Mouse (Mus musculus): ENCODE data around the gene Hcn2. TPM values are rescaled to one million over a fixed set of nuclear protein-coding genes. Genes with fewer than 3 reads are reported as not detected.

The Hcn2 gene
- total and polyA plus RNA-seq, 3 experiments = 0.11 to 0.27 TPM; not detected in 1

- peaks cover 61% of the 10 kb centered on the region for H3K36me3 ChIP-seq (replicated peaks)
- peaks cover 70% of the 10 kb centered on the region for H3K4me1 ChIP-seq (ENCODE audit: insufficient read depth, low read depth, low read length)
- H3K4me3 ChIP-seq (ENCODE audit: low read depth, low read length) = peak overlapping the region; percentile 84
- DNase-seq (ENCODE audit: low spot score) = peak; percentile 88
- no peaks in the 10 kb centered on the region for H3K9me3 ChIP-seq (replicated peaks)
- peak; percentile 87 for ATAC-seq (ENCODE audit: extremely low read depth, insufficient number of reproducible peaks, low FRiP score, poor library complexity, severe bottlenecking)
- H3K27me3 ChIP-seq (ENCODE audit: insufficient read depth, low read length) = no peaks in the 10 kb centered on the region
- no peak for TF ChIP-seq GATA1 (IDR thresholded peaks at IDR 0.05; ENCODE audit: borderline replicate concordance, low read length)
- TF ChIP-seq TAL1 (conservative IDR thresholded peaks at IDR 0.05; ENCODE audit: low read depth, low read length) = peak; percentile 98
These were observed 10.5 kb upstream of the Hcn2 start for GRCm38 (mm10) chr10:79705951-79706350.

DNA sequence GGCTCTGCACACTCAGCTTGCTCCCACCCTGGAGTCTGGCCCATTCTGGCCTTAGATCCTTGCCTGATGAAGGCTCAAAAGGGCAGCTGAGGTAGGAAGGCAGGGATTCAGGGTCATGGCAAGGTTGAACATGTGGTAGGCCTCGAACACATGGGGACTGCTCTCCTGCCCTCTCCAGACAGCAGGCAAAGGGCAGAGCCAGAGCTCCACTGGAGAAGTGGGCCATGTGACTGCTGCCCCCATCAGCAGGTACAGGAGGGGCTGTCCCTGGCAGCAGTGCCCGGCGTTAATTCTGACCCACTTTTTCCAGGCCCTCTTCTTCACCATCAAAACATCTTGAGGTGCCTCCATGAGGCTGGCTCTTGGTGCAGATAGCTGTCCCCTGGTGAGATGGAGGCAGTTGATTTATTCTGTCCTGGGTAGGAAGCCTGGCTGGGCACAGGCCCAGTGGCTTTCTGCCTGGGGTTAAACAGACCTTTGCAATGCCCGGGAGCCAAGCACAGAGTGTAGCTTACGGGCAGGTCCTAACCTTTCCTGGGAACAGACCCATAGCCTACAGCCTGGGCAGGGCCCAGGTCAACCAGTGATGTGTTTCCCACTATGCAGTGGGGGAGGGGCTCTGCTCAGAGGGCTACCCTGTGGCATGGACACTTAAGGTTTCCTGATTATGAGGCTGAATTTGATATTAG is 9.9 kb upstream of the Hcn2 start:
- Histone ChIP-seq H3K4me3 (ENCODE audit: low read depth, low read length) (peak overlapping the region; percentile 84), H3K9me3 (replicated peaks) (no peaks in the 10 kb centered on the region), H3K36me3 (replicated peaks) (peaks cover 67% of the 10 kb centered on the region), H3K27me3 (ENCODE audit: insufficient read depth, low read length) (no peaks in the 10 kb centered on the region), H3K4me1 (ENCODE audit: insufficient read depth, low read depth, low read length) (peaks cover 72% of the 10 kb centered on the region)
- no peak for ATAC-seq (ENCODE audit: extremely low read depth, insufficient number of reproducible peaks, low FRiP score, poor library complexity, severe bottlenecking)
- TF ChIP-seq TAL1 (conservative IDR thresholded peaks at IDR 0.05; ENCODE audit: low read depth, low read length) = no peak
- TF ChIP-seq GATA2 (IDR thresholded peaks at IDR 0.05; ENCODE audit: borderline replicate concordance, low read depth, low read length) = no peak
- no peak for TF ChIP-seq GATA1 (IDR thresholded peaks at IDR 0.05; ENCODE audit: borderline replicate concordance, low read length)
- no peak for TF ChIP-seq CTCF (IDR thresholded peaks at IDR 0.05; ENCODE audit: low read depth, low read length)
- no peak for DNase-seq (ENCODE audit: low spot score)

DNA sequence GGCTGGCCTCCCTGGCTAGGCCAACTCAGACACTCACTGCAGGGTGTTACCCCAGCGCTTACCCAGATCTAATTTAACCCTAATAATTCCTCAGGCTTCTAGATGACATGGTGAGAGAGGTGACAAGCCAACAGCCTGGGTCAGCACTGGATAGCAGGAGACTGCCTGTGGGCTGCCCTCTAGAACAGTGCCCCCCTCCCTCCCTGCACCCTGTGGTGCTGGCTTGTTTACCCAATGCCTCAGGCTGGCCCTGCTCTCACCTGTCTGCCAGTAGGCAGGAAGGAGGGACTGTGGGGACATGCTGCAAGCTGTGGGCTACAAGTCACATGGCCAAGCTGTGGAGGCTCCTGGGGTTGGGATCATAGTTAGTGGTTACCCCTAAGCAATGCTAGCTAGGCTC is 9.3 kb upstream of the Hcn2 start:
- no peak for ATAC-seq (ENCODE audit: extremely low read depth, insufficient number of reproducible peaks, low FRiP score, poor library complexity, severe bottlenecking)
- DNase-seq (ENCODE audit: low spot score) = no peak
- no peak for TF ChIP-seq CTCF (IDR thresholded peaks at IDR 0.05; ENCODE audit: low read depth, low read length)
- no peak for TF ChIP-seq GATA2 (IDR thresholded peaks at IDR 0.05; ENCODE audit: borderline replicate concordance, low read depth, low read length)
- TF ChIP-seq TAL1 (conservative IDR thresholded peaks at IDR 0.05; ENCODE audit: low read depth, low read length) = no peak
- no peak for TF ChIP-seq POLR2AphosphoS5 (IDR thresholded peaks at IDR 0.05; ENCODE audit: insufficient replicate concordance, low read depth, low read length)
- no peak for TF ChIP-seq GATA1 (IDR thresholded peaks at IDR 0.05; ENCODE audit: borderline replicate concordance, low read length)
- Histone ChIP-seq H3K36me3 (replicated peaks) (peaks cover 73% of the 10 kb centered on the region), H3K27me3 (ENCODE audit: insufficient read depth, low read length) (no peaks in the 10 kb centered on the region), H3K4me3 (ENCODE audit: low read depth, low read length) (peak overlapping the region; percentile 84), H3K9me3 (replicated peaks) (no peaks in the 10 kb centered on the region), H3K4me1 (ENCODE audit: insufficient read depth, low read depth, low read length) (peaks cover 79% of the 10 kb centered on the region)

DNA sequence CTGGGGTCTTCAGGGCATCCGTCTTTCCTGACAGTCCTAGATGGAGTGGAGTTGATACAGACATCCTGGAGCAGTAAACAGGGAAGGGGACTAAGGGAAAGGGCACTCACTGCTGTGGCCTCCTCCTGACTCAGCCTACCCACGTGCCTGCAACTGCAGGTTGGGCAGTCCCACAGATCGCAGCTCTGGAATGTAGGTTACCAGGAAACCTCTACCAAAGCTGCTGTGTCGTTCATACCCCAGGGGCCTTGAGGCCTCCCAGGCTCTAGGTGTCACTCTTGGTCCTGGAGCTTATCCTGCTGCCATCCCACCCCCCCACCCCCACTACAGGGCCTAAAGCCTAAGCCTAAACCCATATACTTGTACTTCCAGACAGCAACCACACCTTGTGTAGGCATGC is 8.7 kb upstream of the Hcn2 start:
- DNase-seq (ENCODE audit: low spot score) (no peak), ATAC-seq (ENCODE audit: extremely low read depth, insufficient number of reproducible peaks, low FRiP score, poor library complexity, severe bottlenecking) (no peak)
- Histone ChIP-seq H3K27me3 (ENCODE audit: insufficient read depth, low read length) (no peaks in the 10 kb centered on the region), H3K36me3 (replicated peaks) (peaks cover 78% of the 10 kb centered on the region), H3K4me3 (ENCODE audit: low read depth, low read length) (peak overlapping the region; percentile 84), H3K9me3 (replicated peaks) (no peaks in the 10 kb centered on the region), H3K4me1 (ENCODE audit: insufficient read depth, low read depth, low read length) (peaks cover 84% of the 10 kb centered on the region)
- TF ChIP-seq POLR2AphosphoS5 (IDR thresholded peaks at IDR 0.05; ENCODE audit: insufficient replicate concordance, low read depth, low read length) = no peak
- TF ChIP-seq GATA1 (IDR thresholded peaks at IDR 0.05; ENCODE audit: borderline replicate concordance, low read length) = no peak
- no peak for TF ChIP-seq GATA2 (IDR thresholded peaks at IDR 0.05; ENCODE audit: borderline replicate concordance, low read depth, low read length)
- TF ChIP-seq CTCF (IDR thresholded peaks at IDR 0.05; ENCODE audit: low read depth, low read length) = no peak
- TF ChIP-seq TAL1 (conservative IDR thresholded peaks at IDR 0.05; ENCODE audit: low read depth, low read length) = no peak

- H3K27me3 ChIP-seq (ENCODE audit: insufficient read depth, low read length) = no peaks in the 10 kb centered on the region
- H3K36me3 ChIP-seq (replicated peaks) = peaks cover 85% of the 10 kb centered on the region
- no peaks in the 10 kb centered on the region for H3K9me3 ChIP-seq (replicated peaks)
- H3K4me3 ChIP-seq (ENCODE audit: low read depth, low read length) = peak overlapping the region; percentile 66
- H3K4me1 ChIP-seq (ENCODE audit: insufficient read depth, low read depth, low read length) = peaks cover 89% of the 10 kb centered on the region
- no peak for DNase-seq (ENCODE audit: low spot score)
- ATAC-seq (ENCODE audit: extremely low read depth, insufficient number of reproducible peaks, low FRiP score, poor library complexity, severe bottlenecking) = no peak
- no peak for TF ChIP-seq POLR2AphosphoS5 (IDR thresholded peaks at IDR 0.05; ENCODE audit: insufficient replicate concordance, low read depth, low read length)
- TF ChIP-seq CTCF (IDR thresholded peaks at IDR 0.05; ENCODE audit: low read depth, low read length) = no peak
- TF ChIP-seq GATA2 (IDR thresholded peaks at IDR 0.05; ENCODE audit: borderline replicate concordance, low read depth, low read length) = no peak
- no peak for TF ChIP-seq GATA1 (IDR thresholded peaks at IDR 0.05; ENCODE audit: borderline replicate concordance, low read length)
- TF ChIP-seq TAL1 (conservative IDR thresholded peaks at IDR 0.05; ENCODE audit: low read depth, low read length) = no peak
These were observed 7.8 kb upstream of the Hcn2 start for GRCm38 (mm10) chr10:79708668-79709067.

DNA sequence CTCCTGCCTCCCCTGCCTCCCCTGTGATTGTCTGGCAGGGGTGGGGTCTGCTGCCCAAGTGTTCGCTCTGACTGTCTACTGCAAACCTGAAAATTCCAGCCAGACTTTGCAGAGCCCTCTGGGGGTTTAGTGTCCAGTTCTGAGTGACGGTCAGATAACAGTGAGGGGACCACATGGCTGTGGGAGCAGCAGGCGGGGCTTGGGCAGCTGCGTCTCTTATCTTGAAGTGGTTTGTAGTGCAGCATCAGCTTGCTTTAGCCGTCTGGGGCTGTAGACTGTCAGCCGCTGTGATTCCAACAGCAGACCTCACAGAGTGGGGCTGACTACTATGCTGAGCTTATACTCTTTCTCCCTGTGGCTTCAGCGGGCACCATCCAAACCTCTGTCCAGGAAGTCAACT is 7.1 kb upstream of the Hcn2 start:
- ATAC-seq (ENCODE audit: extremely low read depth, insufficient number of reproducible peaks, low FRiP score, poor library complexity, severe bottlenecking) = no peak

More for the DNA sequence above, 7.1 kb upstream of the Hcn2 start:
- H3K27me3 ChIP-seq (ENCODE audit: insufficient read depth, low read length) = no peaks in the 10 kb centered on the region
- DNase-seq (ENCODE audit: low spot score) = no peak
- peaks cover 85% of the 10 kb centered on the region for H3K36me3 ChIP-seq (replicated peaks)
- no peak for TF ChIP-seq POLR2AphosphoS5 (IDR thresholded peaks at IDR 0.05; ENCODE audit: insufficient replicate concordance, low read depth, low read length)
- TF ChIP-seq TAL1 (conservative IDR thresholded peaks at IDR 0.05; ENCODE audit: low read depth, low read length) = no peak
- no peak for TF ChIP-seq CTCF (IDR thresholded peaks at IDR 0.05; ENCODE audit: low read depth, low read length)
- no peak for TF ChIP-seq GATA2 (IDR thresholded peaks at IDR 0.05; ENCODE audit: borderline replicate concordance, low read depth, low read length)
- no peak for TF ChIP-seq GATA1 (IDR thresholded peaks at IDR 0.05; ENCODE audit: borderline replicate concordance, low read length)
- H3K4me3 ChIP-seq (ENCODE audit: low read depth, low read length) = peak overlapping the region; percentile 66; the same call in 1 of the 2 replicates
- H3K4me1 ChIP-seq (ENCODE audit: insufficient read depth, low read depth, low read length) = peaks cover 84% of the 10 kb centered on the region
- H3K9me3 ChIP-seq (replicated peaks) = no peaks in the 10 kb centered on the region
